Comparison of ENCODE assay signal across 8 mouse cellular contexts in the genomic region with DNA sequence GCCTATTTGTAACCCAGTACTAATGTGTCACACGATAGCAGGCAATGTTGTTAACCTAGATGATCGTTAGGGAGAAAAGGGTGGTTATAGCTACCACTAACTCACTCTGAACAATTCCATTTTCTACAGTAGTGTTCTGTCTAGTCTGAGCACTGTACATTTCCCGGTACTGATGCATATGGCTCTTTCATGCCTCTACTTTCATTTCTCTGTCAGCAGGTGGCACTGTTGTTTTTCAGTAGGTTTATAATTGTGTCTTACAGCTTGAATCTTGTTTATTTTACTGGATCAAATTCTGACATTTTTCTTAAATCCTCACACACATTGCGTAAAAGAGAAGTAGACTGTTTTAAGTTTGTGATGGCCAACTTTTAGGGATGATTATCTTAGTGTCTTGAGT. TPM values are rescaled to one million over a fixed set of nuclear protein-coding genes. Genes with fewer than 3 reads are reported as not detected.
DNase-seq lines count a peak whose midpoint lies in the region; ATAC-seq and TF ChIP-seq lines count a peak whose summit lies in the region.
"Had no signal": no experiment of that assay in that cellular context is flagged by ENCODE, and none has a peak within 500 bp of the region (broad histone marks: within the 10 kb centered on the region; RNA-seq: fewer than 3 reads in every experiment).

No protein-coding gene starts in this region.

- peaks cover 31% of the 10 kb centered on the region for H3K36me3 ChIP-seq in kidney, postnatal 0 days (ENCODE audit: insufficient read depth, low read length)
- peaks cover 87% of the 10 kb centered on the region for H3K36me3 ChIP-seq in E14TG2a.4 (ENCODE audit: insufficient read depth, low read length)

- H3K27ac ChIP-seq in kidney, postnatal 0 days = no peak overlapping the region

- DNase-seq in kidney, postnatal 0 days (ENCODE audit: low spot score) = peak; percentile 67
- DNase-seq in kidney, postnatal 10 days = no peak
- DNase-seq in NIH3T3 (ENCODE audit: low read depth) = peak; percentile 81
- DNase-seq in cerebellum, postnatal 14 days = no peak
- DNase-seq in layer of hippocampus, adult 9-10 months (ENCODE audit: low spot score) = no peak
- DNase-seq: right cerebral cortex, postnatal 25 days had no signal

- no peak for ATAC-seq in kidney, postnatal 0 days (replicated peaks; ENCODE audit: low FRiP score, low read depth)
- peak; percentile 54; the same call in 1 of the 2 replicates for ATAC-seq in megakaryocyte-erythroid progenitor cell, adult 5-6 weeks (replicated peaks; ENCODE audit: low FRiP score, low TSS enrichment, poor library complexity, severe bottlenecking)

- H3K4me2 ChIP-seq in kidney, postnatal 0 days (ENCODE audit: low read length) = no peak overlapping the region

- H3K9ac ChIP-seq in kidney, postnatal 0 days (ENCODE audit: low read depth, low read length) = no peak overlapping the region

- 71% methylated on average over 4 of the region's 4 CpGs for WGBS in kidney, postnatal 0 days

- peak; percentile 78 for TF ChIP-seq CTCF in kidney, postnatal 0 days (IDR thresholded peaks at IDR 0.05; ENCODE audit: low read depth)
- peak; percentile 44 for TF ChIP-seq CTCF in E14TG2a.4 (conservative IDR thresholded peaks at IDR 0.05; ENCODE audit: low read length)

- H3K4me1 ChIP-seq in kidney, postnatal 0 days (replicated peaks; ENCODE audit: insufficient read depth, low read length) = no peaks in the 10 kb centered on the region
- no peaks in the 10 kb centered on the region for H3K4me1 ChIP-seq in E14TG2a.4 (replicated peaks; ENCODE audit: low read depth, low read length)

- no peak overlapping the region for H3K4me3 ChIP-seq in kidney, postnatal 0 days (replicated peaks; ENCODE audit: low read depth, low read length)
- no peak overlapping the region for H3K4me3 ChIP-seq in E14TG2a.4 (replicated peaks; ENCODE audit: low read length)

- H3K27me3 ChIP-seq in kidney, postnatal 0 days (ENCODE audit: insufficient read depth, low read length) = no peaks in the 10 kb centered on the region
- no peaks in the 10 kb centered on the region for H3K27me3 ChIP-seq in E14TG2a.4 (ENCODE audit: insufficient read depth, low read length)

- H3K9me3 ChIP-seq in kidney, postnatal 0 days (replicated peaks; ENCODE audit: low read length) = no peaks in the 10 kb centered on the region
- no peaks in the 10 kb centered on the region for H3K9me3 ChIP-seq in E14TG2a.4 (ENCODE audit: low read length)

RNA-seq across cellular contexts. Expression of gene Papola, which starts 54.6 kb away (rescaled TPM):
- 189 TPM in 2 replicates for polyA plus RNA-seq in kidney, postnatal 0 days (2015; fragmentation: Nextera tagmentation; extraction: Ambion mirVana)
- total RNA-seq in megakaryocyte-erythroid progenitor cell, adult 5-6 weeks (2014; fragmentation: Nextera tagmentation) = 201 and 263 TPM in 2 replicates
- total RNA-seq in megakaryocyte-erythroid progenitor cell, adult 5-6 weeks (2017) = 192 and 204 TPM in 2 replicates

Comparison
In these comparisons a context has a peak if more than half of its experiments do, and no peak if none do; other contexts are left out.
1. DNase-seq: peak in kidney, postnatal 0 days (single experiment) and NIH3T3 (single experiment); none in kidney, postnatal 10 days (single experiment), cerebellum, postnatal 14 days (0 of 2) and layer of hippocampus, adult 9-10 months (single experiment).